Mouse (Mus musculus) liver, embryonic 11.5 days (tissue): ENCODE data around the gene Awat2. TPM values are rescaled to one million over a fixed set of nuclear protein-coding genes. Genes with fewer than 3 reads are reported as not detected.
"Not testable (repeated sequence)": the region's sequence is repeated elsewhere in the genome, so short reads cannot be mapped to it uniquely, and the experiment has no call there.

Source experiments
- ATAC-seq: fragments of 200-750 bp; cut with Nextera tagmentation; replicated peaks from 2 replicates; pipeline ENCODE4 v1.8.0; 2017; ENCODE audit warnings: moderate number of reproducible peaks, mild to moderate bottlenecking, moderate TSS enrichment, moderate library complexity; ENCODE audit not compliant: low FRiP score
- DNase-seq: peaks from one replicate; pipeline ENCODE4 v3.0.0-alpha.2; 2017; ENCODE audit warnings: low spot score
- H3K27ac ChIP-seq: fragments of 300-500 bp; sonication (generic); 2 replicates; pipeline ENCODE4 v1.5.1; 2014; ENCODE audit warnings: mild to moderate bottlenecking, low read depth, low read length, control low read depth
- H3K27me3 ChIP-seq: fragments of 300-500 bp; sonication (generic); replicated peaks from 2 replicates; pipeline ENCODE4 v1.6.1; 2014; ENCODE audit warnings: low read length, mixed read lengths; ENCODE audit not compliant: control insufficient read depth, insufficient read depth
- H3K36me3 ChIP-seq: fragments of 300-500 bp; sonication (generic); 2 replicates; pipeline ENCODE4 v1.6.1; 2014; ENCODE audit warnings: mild to moderate bottlenecking, low read length, moderate library complexity, mixed read lengths; ENCODE audit not compliant: control insufficient read depth, insufficient read depth
- H3K4me1 ChIP-seq: fragments of 300-500 bp; sonication (generic); replicated peaks from 2 replicates; pipeline ENCODE4 v1.6.1; 2014; ENCODE audit warnings: low read length, mixed read lengths; ENCODE audit not compliant: control insufficient read depth, insufficient read depth
- H3K4me2 ChIP-seq: fragments of 300-500 bp; sonication (generic); 2 replicates; pipeline ENCODE4 v1.6.1; 2014; ENCODE audit warnings: mild to moderate bottlenecking, control low read depth, moderate library complexity
- H3K4me3 ChIP-seq: fragments of 300-500 bp; sonication (generic); 2 replicates; pipeline ENCODE4 v1.5.1; 2014; ENCODE audit warnings: low read depth, low read length, control low read depth
- H3K9ac ChIP-seq: fragments of 300-500 bp; sonication (generic); 2 replicates; pipeline ENCODE4 v1.6.1; 2014; ENCODE audit warnings: low read depth, low read length, control low read depth
- H3K9me3 ChIP-seq: fragments of 300-500 bp; sonication (generic); 2 replicates; pipeline ENCODE4 v1.6.1; 2016; ENCODE audit warnings: low read length, inconsistent platforms, mixed read lengths; ENCODE audit not compliant: control insufficient read depth
- WGBS: fragments of 180-500 bp; shearing (Covaris S2); extraction: QIAGEN DNeasy Blood & Tissue Kit; methylation state at CpG from one replicate; pipeline ENCODE4 v1.1.7; 2014; 5-methylcytosine and 5-hydroxymethylcytosine counted together
- polyA plus RNA-seq: library from polyadenylated mRNA; unstranded; fragments of >200 nt; fragmentation: Nextera tagmentation; extraction: Ambion mirVana; gene quantifications from 2 replicates; pipeline ENCODE4 v1.2.1, GENCODE M21; 2014

Awat2 gene
- 0.44 and 0.77 TPM in 2 replicates for polyA plus RNA-seq

- not testable (repeated sequence) for DNase-seq, H3K27ac ChIP-seq, H3K4me3 ChIP-seq, H3K4me1 ChIP-seq, H3K9me3 ChIP-seq, H3K27me3 ChIP-seq, H3K4me2 ChIP-seq, H3K36me3 ChIP-seq, ATAC-seq, H3K9ac ChIP-seq
- WGBS: 83% methylated on average over 2 of the region's 2 CpGs
Observed at GRCm38 (mm10) chrX:100442617-100443016, at the start of gene Awat2. Awat2 (minus strand) TSS chrX:100442717.

GRCm38 (mm10) chrX:100480317-100480716 is 37.8 kb upstream of the Awat2 start:
- peak; percentile 80 for ATAC-seq
- H3K4me2 ChIP-seq: no peak overlapping the region
- no peaks in the 10 kb centered on the region; the same call in 1 of the 2 replicates for H3K4me1 ChIP-seq
- WGBS: 46% methylated on average over 3 of the region's 3 CpGs
- H3K9ac ChIP-seq: no peak overlapping the region
- no peak overlapping the region for H3K4me3 ChIP-seq
- H3K36me3 ChIP-seq: no peaks in the 10 kb centered on the region
- H3K27ac ChIP-seq: no peak overlapping the region
- H3K9me3 ChIP-seq: no peaks in the 10 kb centered on the region
- peak; percentile 33 for DNase-seq
- H3K27me3 ChIP-seq: peaks cover 2% of the 10 kb centered on the region; the same call in 1 of the 2 replicates

- H3K4me2 ChIP-seq: no peak overlapping the region
- no peak overlapping the region for H3K4me3 ChIP-seq
- H3K4me1 ChIP-seq: no peaks in the 10 kb centered on the region; the same call in 1 of the 2 replicates
- 63% methylated on average over 4 of the region's 4 CpGs for WGBS
- H3K9me3 ChIP-seq: no peaks in the 10 kb centered on the region
- no peaks in the 10 kb centered on the region for H3K36me3 ChIP-seq
- no peaks in the 10 kb centered on the region; the same call in 1 of the 2 replicates for H3K27me3 ChIP-seq
- no peak for DNase-seq
- no peak overlapping the region for H3K9ac ChIP-seq
- ATAC-seq: peak; percentile 34; the same call in 1 of the 2 replicates
- no peak overlapping the region for H3K27ac ChIP-seq
Observed at GRCm38 (mm10) chrX:100475569-100476223, 33.2 kb upstream of the Awat2 start.

GRCm38 (mm10) chrX:100471491-100471890 is 29.0 kb upstream of the Awat2 start:
- 79% methylated on average over 3 of the region's 3 CpGs for WGBS
- ATAC-seq (no peak), DNase-seq (no peak)
- no peaks in the 10 kb centered on the region for H3K9me3 ChIP-seq
- H3K27ac ChIP-seq: no peak overlapping the region
- H3K4me3 ChIP-seq: no peak overlapping the region
- no peak overlapping the region for H3K9ac ChIP-seq
- peaks cover 15% of the 10 kb centered on the region; the same call in 1 of the 2 replicates for H3K27me3 ChIP-seq
- no peak overlapping the region for H3K4me2 ChIP-seq
- H3K4me1 ChIP-seq: no peaks in the 10 kb centered on the region; the same call in 1 of the 2 replicates
- no peaks in the 10 kb centered on the region for H3K36me3 ChIP-seq

- no peak overlapping the region for H3K27ac ChIP-seq
- no peak overlapping the region for H3K4me2 ChIP-seq
- 81% methylated on average over 3 of the region's 3 CpGs for WGBS
- no peak for DNase-seq
- H3K27me3 ChIP-seq: 0 out of 2 replicates have a peak, but pooled peaks cover 15% of the 10 kb centered on the region
- H3K4me3 ChIP-seq: no peak overlapping the region
- no peak for ATAC-seq
- H3K9ac ChIP-seq: no peak overlapping the region
- H3K36me3 ChIP-seq: no peaks in the 10 kb centered on the region
- no peaks in the 10 kb centered on the region for H3K9me3 ChIP-seq
- no peaks in the 10 kb centered on the region for H3K4me1 ChIP-seq
Observed at GRCm38 (mm10) chrX:100470126-100470525, 27.6 kb upstream of the Awat2 start.

- H3K4me1 ChIP-seq: no peaks in the 10 kb centered on the region
- H3K4me2 ChIP-seq: no peak overlapping the region
- no peaks in the 10 kb centered on the region for H3K36me3 ChIP-seq
- H3K9me3 ChIP-seq: no peaks in the 10 kb centered on the region
- H3K27me3 ChIP-seq: 0 out of 2 replicates have a peak, but pooled peaks cover 15% of the 10 kb centered on the region
- H3K4me3 ChIP-seq: no peak overlapping the region
- ATAC-seq (no peak), DNase-seq (no peak)
- 42% methylated on average over 4 of the region's 4 CpGs for WGBS
- no peak overlapping the region for H3K27ac ChIP-seq
- H3K9ac ChIP-seq: no peak overlapping the region
Observed at GRCm38 (mm10) chrX:100468047-100468446, 25.5 kb upstream of the Awat2 start.

GRCm38 (mm10) chrX:100443532-100443931 is 1.0 kb upstream of the Awat2 start:
- H3K27ac ChIP-seq: no peak overlapping the region

GRCm38 (mm10) chrX:100432311-100432710 is 10.2 kb downstream of the Awat2 start:
- WGBS: 68% methylated on average over 3 of the region's 3 CpGs
- Histone ChIP-seq H3K4me2 (no peak overlapping the region), H3K4me1 (no peaks in the 10 kb centered on the region), H3K27me3 (peaks cover 6% of the 10 kb centered on the region; the same call in 1 of the 2 replicates), H3K4me3 (no peak overlapping the region), H3K36me3 (no peaks in the 10 kb centered on the region), H3K27ac (no peak overlapping the region), H3K9me3 (no peaks in the 10 kb centered on the region), H3K9ac (no peak overlapping the region)
- ATAC-seq (no peak), DNase-seq (no peak)

More at GRCm38 (mm10) chrX:100443532-100443931, 1.0 kb upstream of the Awat2 start:
- H3K9ac ChIP-seq: no peak overlapping the region
- H3K9me3 ChIP-seq: no peaks in the 10 kb centered on the region
- DNase-seq (no peak), ATAC-seq (no peak)
- no peak overlapping the region for H3K4me3 ChIP-seq
- no peaks in the 10 kb centered on the region; the same call in 1 of the 2 replicates for H3K27me3 ChIP-seq
- no peak overlapping the region for H3K4me2 ChIP-seq
- no peaks in the 10 kb centered on the region for H3K36me3 ChIP-seq
- no peaks in the 10 kb centered on the region for H3K4me1 ChIP-seq
- 88% methylated on average over 7 of the region's 7 CpGs for WGBS

GRCm38 (mm10) chrX:100428693-100429092 is 13.8 kb downstream of the Awat2 start, which contains the start of gene Otud6a:
Otud6a (plus strand) TSS chrX:100429013.
- Histone ChIP-seq H3K9me3 (no peaks in the 10 kb centered on the region), H3K4me1 (no peaks in the 10 kb centered on the region), H3K27ac (no peak within 1 kb of the TSS), H3K4me2 (no peak within 1 kb of the TSS), H3K9ac (no peak within 1 kb of the TSS), H3K36me3 (no peaks in the 10 kb centered on the region), H3K4me3 (no peak within 1 kb of the TSS), H3K27me3 (peaks cover 3% of the 10 kb centered on the region; the same call in 1 of the 2 replicates)
- ATAC-seq (no peak), DNase-seq (no peak)
- 85% methylated on average over 21 of the region's 21 CpGs for whole genome bisulfite sequencing
